Mouse (Mus musculus) intestine, postnatal 0 days (tissue): ENCODE measurements around the gene Aptx. TPM values are rescaled to one million over a fixed set of nuclear protein-coding genes. Genes with fewer than 3 reads are reported as not detected.

Experiments used
- ATAC-seq: fragments of 200-750 bp; cut with Nextera tagmentation; 2 replicates; pipeline ENCODE4 v1.8.0; 2017; ENCODE audit warnings: mild to moderate bottlenecking, moderate TSS enrichment, moderate library complexity
- H3K27ac ChIP-seq: fragments of 300-500 bp; sonication (generic); 2 replicates; pipeline ENCODE4 v1.5.1; 2014; ENCODE audit warnings: mild to moderate bottlenecking, low read depth, low read length, moderate library complexity
- H3K27me3 ChIP-seq: fragments of 300-500 bp; sonication (generic); replicated peaks from 2 replicates; pipeline ENCODE4 v1.6.1; 2014; ENCODE audit warnings: low read length, mixed read lengths; ENCODE audit not compliant: control insufficient read depth, insufficient read depth
- H3K36me3 ChIP-seq: fragments of 300-500 bp; sonication (generic); 2 replicates; pipeline ENCODE4 v1.6.1; 2014; ENCODE audit warnings: mild to moderate bottlenecking, moderate library complexity; ENCODE audit not compliant: control insufficient read depth, insufficient read depth
- H3K4me1 ChIP-seq: fragments of 300-500 bp; sonication (generic); replicated peaks from 2 replicates; pipeline ENCODE4 v1.6.1; 2014; ENCODE audit warnings: antibody characterized with exemption, low read length, mixed read lengths; ENCODE audit not compliant: control insufficient read depth, insufficient read depth
- H3K4me2 ChIP-seq: fragments of 300-500 bp; sonication (generic); replicated peaks from 2 replicates; pipeline ENCODE4 v1.6.1; 2014; ENCODE audit warnings: low read depth, mild to moderate bottlenecking, moderate library complexity
- H3K4me3 ChIP-seq: fragments of 300-500 bp; sonication (generic); 2 replicates; pipeline ENCODE4 v1.5.1; 2014; ENCODE audit warnings: low read depth, low read length
- H3K9ac ChIP-seq: fragments of 300-500 bp; sonication (generic); 2 replicates; pipeline ENCODE4 v1.6.1; 2014; ENCODE audit warnings: mild to moderate bottlenecking, low read depth, low read length
- H3K9me3 ChIP-seq: fragments of 300-500 bp; sonication (generic); 2 replicates; pipeline ENCODE4 v1.6.1; 2016; ENCODE audit warnings: mixed run types; ENCODE audit not compliant: control insufficient read depth
- CTCF ChIP-seq: sonication (generic); IDR thresholded peaks from 2 replicates; pipeline ENCODE4 v1.5.1; 2016; ENCODE audit warnings: low read depth, mild to moderate bottlenecking, control low read depth, antibody characterized with exemption, moderate library complexity
- WGBS: fragments of 180-500 bp; shearing (Covaris S2); extraction: QIAGEN DNeasy Blood & Tissue Kit; methylation state at CpG from one replicate; pipeline ENCODE4 v1.1.7; 2014; 5-methylcytosine and 5-hydroxymethylcytosine counted together
- polyA plus RNA-seq: library from polyadenylated mRNA; unstranded; fragments of >200 nt; fragmentation: Nextera tagmentation; extraction: Ambion mirVana; gene quantifications from 2 replicates; pipeline ENCODE4 v1.2.1, GENCODE M21; 2015

The Aptx gene
- 18.7 and 19.4 TPM in 2 replicates for polyA plus RNA-seq

DNA sequence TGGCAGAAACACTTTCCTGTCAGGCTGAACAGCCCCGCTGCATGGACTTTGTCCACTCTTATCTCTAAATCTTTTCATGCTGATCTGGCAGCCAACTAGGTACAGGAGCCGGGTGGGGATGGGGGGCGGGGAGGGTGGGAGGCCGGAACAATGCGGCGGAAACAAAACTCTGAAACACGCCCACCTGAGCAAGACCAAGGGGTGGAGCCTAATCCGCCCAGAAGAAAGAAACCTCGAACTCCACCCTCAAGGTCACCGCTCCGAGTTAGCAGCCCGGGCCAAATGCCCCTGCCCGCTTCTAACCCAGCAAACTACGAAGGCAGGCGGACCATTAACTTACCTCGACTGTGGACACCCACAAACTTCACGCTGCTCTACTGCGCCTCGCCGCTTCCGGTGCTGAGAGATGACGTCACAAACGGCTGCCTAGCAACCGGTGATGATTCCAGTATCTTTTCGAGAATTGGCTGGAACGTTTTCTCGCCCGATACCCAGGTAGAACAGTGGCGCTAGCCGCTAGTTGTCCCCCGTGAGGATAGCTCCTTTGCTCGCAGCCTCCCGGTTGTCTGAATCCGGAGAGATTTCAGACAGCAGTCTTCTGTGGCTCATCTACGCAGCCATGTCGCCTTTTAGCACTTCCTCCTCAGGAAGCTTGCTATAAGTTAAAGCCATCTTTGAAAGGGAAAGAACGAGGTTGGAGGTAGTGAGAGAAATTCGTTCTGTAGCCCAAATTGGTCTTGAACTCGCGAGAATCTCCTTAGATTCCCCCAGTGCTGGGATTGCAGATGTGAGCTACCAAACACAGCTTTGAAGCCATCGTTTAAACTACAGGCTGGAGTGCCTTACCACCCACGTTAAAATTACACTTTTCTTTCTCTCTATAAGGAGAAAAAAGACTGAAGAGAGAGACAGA, at the start of gene Aptx:
TSS of gene Aptx (minus strand) at position 398 of the 913 bp plus-strand sequence.
- Histone ChIP-seq H3K27me3 (no peaks in the 10 kb centered on the region), H3K4me3 (peak within 1 kb of the TSS; percentile 52), H3K4me1 (peaks cover 12% of the 10 kb centered on the region), H3K36me3 (no peaks in the 10 kb centered on the region), H3K4me2 (peak within 1 kb of the TSS; percentile 65), H3K9me3 (no peaks in the 10 kb centered on the region), H3K27ac (peak within 1 kb of the TSS; percentile 94), H3K9ac (peak within 1 kb of the TSS; percentile 41)
- WGBS = under 1% methylated on average over 42 of the region's 42 CpGs
- peak; percentile 47 for TF ChIP-seq CTCF
- peak; percentile 88 for ATAC-seq

DNA sequence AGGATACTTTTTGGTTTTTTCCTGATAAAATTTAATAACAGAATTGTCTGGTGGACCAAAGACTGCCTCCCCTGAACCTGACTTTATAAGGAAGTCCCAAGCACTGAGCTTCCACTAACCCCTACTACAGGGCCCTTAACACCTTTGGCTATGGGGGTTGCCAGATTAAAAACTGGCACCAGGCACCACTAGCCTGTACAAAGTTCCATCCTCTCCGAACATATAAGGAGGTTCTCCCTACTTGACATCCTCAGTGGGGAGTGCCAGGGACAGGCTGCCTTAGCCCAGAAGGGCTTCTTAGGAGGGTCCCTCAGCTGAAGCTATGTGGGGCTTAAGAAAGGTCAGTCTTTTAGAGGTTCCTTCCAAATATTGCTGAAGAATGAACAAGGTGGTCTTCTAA, 32.4 kb upstream of the Aptx start:
- 66% methylated on average over 1 of the region's 1 CpGs for WGBS
- Histone ChIP-seq H3K27ac (no peak overlapping the region), H3K4me1 (no peaks in the 10 kb centered on the region), H3K4me2 (no peak overlapping the region), H3K27me3 (no peaks in the 10 kb centered on the region), H3K9me3 (no peaks in the 10 kb centered on the region), H3K36me3 (peaks cover 53% of the 10 kb centered on the region), H3K9ac (no peak overlapping the region), H3K4me3 (no peak overlapping the region)
- ATAC-seq = no peak
- TF ChIP-seq CTCF = no peak

DNA sequence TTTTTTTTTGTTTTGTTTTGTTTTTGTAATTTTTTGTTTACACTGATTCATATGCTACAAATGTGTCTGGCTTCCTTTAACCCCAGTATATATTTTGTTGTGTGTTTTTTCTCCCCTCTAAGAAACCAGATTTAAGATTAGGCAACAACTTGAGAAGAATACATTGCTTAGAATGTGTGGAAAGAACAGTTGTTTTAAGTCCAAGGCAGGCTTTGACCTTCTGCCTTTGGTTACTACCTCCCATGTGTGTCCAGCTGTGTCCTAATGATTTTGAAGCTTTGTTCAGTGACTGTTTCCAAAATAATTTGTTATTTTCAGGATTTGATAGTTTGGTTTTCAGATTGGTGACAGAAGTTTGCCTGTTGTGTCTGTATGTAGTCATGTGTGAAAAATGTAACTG, 28.3 kb upstream of the Aptx start:
- TF ChIP-seq CTCF = no peak
- ATAC-seq = no peak
- H3K4me1 ChIP-seq = no peaks in the 10 kb centered on the region
- H3K4me2 ChIP-seq = no peak overlapping the region
- H3K9ac ChIP-seq = no peak overlapping the region
- H3K27ac ChIP-seq = no peak overlapping the region
- H3K36me3 ChIP-seq = peaks cover 63% of the 10 kb centered on the region
- H3K9me3 ChIP-seq = no peaks in the 10 kb centered on the region
- no peak overlapping the region for H3K4me3 ChIP-seq
- H3K27me3 ChIP-seq = no peaks in the 10 kb centered on the region

DNA sequence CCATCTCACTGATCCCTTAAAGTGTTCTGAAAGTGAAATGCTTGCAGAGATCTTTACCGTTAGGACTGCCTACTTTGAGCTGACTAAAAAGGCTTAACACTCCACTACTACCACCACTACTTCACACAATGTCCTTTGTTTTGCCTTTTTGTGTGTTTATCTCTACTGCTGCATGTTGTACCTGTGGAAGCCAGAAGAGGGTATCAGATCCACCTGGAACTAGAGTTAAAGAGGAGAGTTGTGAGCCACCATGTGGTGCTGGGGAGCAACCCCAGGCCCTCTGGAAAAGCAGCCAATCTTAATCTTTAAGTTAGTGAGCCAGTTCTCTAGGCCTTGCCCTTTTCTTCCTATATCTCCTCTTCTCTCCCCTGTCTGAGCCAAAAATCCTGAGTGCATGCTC, 24.3 kb upstream of the Aptx start:
- Histone ChIP-seq H3K27ac (no peak overlapping the region), H3K4me1 (no peaks in the 10 kb centered on the region), H3K9me3 (no peaks in the 10 kb centered on the region), H3K27me3 (no peaks in the 10 kb centered on the region), H3K36me3 (peaks cover 50% of the 10 kb centered on the region), H3K4me2 (no peak overlapping the region), H3K4me3 (no peak overlapping the region), H3K9ac (no peak overlapping the region)
- WGBS = 70% methylated on average over 1 of the region's 1 CpGs
- no peak for ATAC-seq
- TF ChIP-seq CTCF = peak; percentile 53

DNA sequence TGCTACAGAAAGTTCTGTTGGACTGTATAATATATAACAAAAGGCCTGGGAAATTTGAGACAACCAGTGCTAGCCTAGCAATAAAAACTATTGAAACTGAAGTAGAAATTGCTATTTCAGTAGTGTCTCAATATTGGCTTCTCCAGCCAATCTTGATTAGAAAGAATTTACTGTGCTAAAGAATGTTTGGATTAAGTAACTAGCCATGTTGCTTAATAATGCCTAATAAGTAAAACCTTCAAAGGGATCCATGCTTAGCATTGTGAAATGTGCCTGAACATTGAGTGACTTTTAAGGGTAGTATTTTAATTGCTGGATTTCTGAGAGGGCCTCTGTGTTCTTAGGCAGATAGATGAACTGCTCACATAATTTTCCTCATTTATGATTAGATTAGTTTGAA, 22.6 kb upstream of the Aptx start:
- Histone ChIP-seq H3K9me3 (no peaks in the 10 kb centered on the region), H3K36me3 (peaks cover 43% of the 10 kb centered on the region), H3K27ac (no peak overlapping the region), H3K27me3 (no peaks in the 10 kb centered on the region), H3K4me2 (peak overlapping the region; percentile 72; the same call in 1 of the 2 replicates), H3K4me1 (no peaks in the 10 kb centered on the region; the same call in 1 of the 2 replicates), H3K4me3 (no peak overlapping the region), H3K9ac (no peak overlapping the region)
- TF ChIP-seq CTCF = no peak
- no peak for ATAC-seq

DNA sequence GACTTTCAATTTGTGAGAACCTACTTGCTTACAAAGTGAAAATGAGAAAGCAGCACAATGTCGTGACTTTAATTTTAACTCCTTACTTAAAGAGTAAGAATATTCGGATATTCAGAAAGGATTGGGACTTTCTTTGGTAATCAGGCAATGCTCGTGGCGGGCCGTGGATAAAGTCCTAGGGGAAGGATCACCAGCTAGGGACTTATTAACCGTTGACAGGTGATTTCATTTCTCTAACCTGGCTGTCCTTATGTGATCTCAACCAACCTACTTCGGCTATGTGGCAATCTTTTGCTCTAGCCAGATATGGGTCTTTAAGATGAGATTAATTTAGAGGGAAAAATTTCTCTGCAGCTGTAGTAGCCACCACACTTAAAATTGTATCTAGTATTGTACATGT, 22.1 kb upstream of the Aptx start:
- peaks cover 38% of the 10 kb centered on the region for H3K36me3 ChIP-seq
- H3K4me3 ChIP-seq = 0 out of 2 replicates have a peak overlapping the region, but pooled peaks have one; percentile 98
- no peaks in the 10 kb centered on the region; the same call in 1 of the 2 replicates for H3K4me1 ChIP-seq
- H3K4me2 ChIP-seq = peak overlapping the region; percentile 72
- no peak for TF ChIP-seq CTCF
- no peak for ATAC-seq
- no peak overlapping the region for H3K9ac ChIP-seq
- H3K9me3 ChIP-seq = no peaks in the 10 kb centered on the region
- H3K27ac ChIP-seq = peak overlapping the region; percentile 43
- no peaks in the 10 kb centered on the region for H3K27me3 ChIP-seq
- 43% methylated on average over 7 of the region's 7 CpGs for WGBS
